Mouse (Mus musculus) spleen, adult 2 months (tissue): ENCODE measurements around the gene Plce1.

Experiments
- CTCF ChIP-seq: fragments of 200-500 bp; IDR thresholded peaks from 2 replicates; pipeline ENCODE4 v1.5.1; 2011; ENCODE audit warnings: mild to moderate bottlenecking, inconsistent platforms; ENCODE audit not compliant: insufficient read depth, insufficient read length, insufficient replicate concordance; ENCODE audit errors: extremely low read depth
- POLR2A ChIP-seq: fragments of 200-500 bp; IDR thresholded peaks from 2 replicates; pipeline ENCODE4 v1.6.1; 2011; ENCODE audit warnings: low read depth, low read length, inconsistent platforms

- TF ChIP-seq CTCF: no peak
- no peak for TF ChIP-seq POLR2A
These were observed 25.2 kb downstream of the Plce1 start for GRCm38 (mm10) chr19:38506131-38506530.
